Mouse (Mus musculus) liver, adult 2 months (tissue): Measurements from ENCODE around the gene Ltbp3. TPM values are rescaled to one million over a fixed set of nuclear protein-coding genes. Genes with fewer than 3 reads are reported as not detected.
A peak's percentile ranks its signal among the peaks of the same experiment; 100 is the strongest.

ENCODE experiments used
- DNase-seq: peaks from one replicate; pipeline ENCODE4 v3.0.0-alpha.2; 2011; ENCODE audit warnings: low read depth, low spot score; ENCODE audit errors: extremely low read depth
- H3K27ac ChIP-seq: fragments of 200-500 bp; replicated peaks from 2 replicates; pipeline ENCODE4 v1.5.1; 2012; ENCODE audit warnings: low read depth, mild to moderate bottlenecking, control low read depth, inconsistent platforms, low read length; ENCODE audit not compliant: insufficient read depth
- H3K27me3 ChIP-seq: fragments of 200-500 bp; 2 replicates; pipeline ENCODE4 v1.6.1; 2012; ENCODE audit warnings: mild to moderate bottlenecking, moderate library complexity, low read length, inconsistent platforms; ENCODE audit not compliant: control insufficient read depth, insufficient read depth
- H3K36me3 ChIP-seq: fragments of 200-500 bp; 2 replicates; pipeline ENCODE4 v1.6.1; 2012; ENCODE audit warnings: low read length, inconsistent platforms; ENCODE audit not compliant: control insufficient read depth, insufficient read depth
- H3K4me1 ChIP-seq: fragments of 200-500 bp; 2 replicates; pipeline ENCODE4 v1.6.1; 2011; ENCODE audit warnings: low read length; ENCODE audit not compliant: control insufficient read depth, insufficient read depth
- H3K4me3 ChIP-seq: fragments of 200-500 bp; 2 replicates; pipeline ENCODE4 v1.5.1; 2011; ENCODE audit warnings: low read depth, mild to moderate bottlenecking, control low read depth, low read length, moderate library complexity; ENCODE audit not compliant: insufficient read depth
- H3K79me2 ChIP-seq: fragments of 200-500 bp; 2 replicates; pipeline ENCODE4 v1.6.1; 2012; ENCODE audit warnings: inconsistent platforms, mild to moderate bottlenecking, low read length, moderate library complexity; ENCODE audit not compliant: control insufficient read depth, insufficient read depth
- H3K9ac ChIP-seq: fragments of 200-500 bp; 2 replicates; pipeline ENCODE4 v1.6.1; 2012; ENCODE audit warnings: low read depth, mild to moderate bottlenecking, control low read depth, inconsistent platforms, low read length
- CTCF ChIP-seq: fragments of 200-500 bp; IDR thresholded peaks from 2 replicates; pipeline ENCODE4 v1.5.1; 2011; ENCODE audit warnings: low read depth, low read length, control low read depth
- POLR2A ChIP-seq: fragments of 200-500 bp; IDR thresholded peaks from 2 replicates; pipeline ENCODE4 v1.6.1; 2011; ENCODE audit warnings: low read length, control low read depth; ENCODE audit not compliant: insufficient read depth; ENCODE audit errors: extremely low read depth
- WGBS: fragments of 180-500 bp; shearing (Covaris S2); methylation state at CpG from one replicate; pipeline ENCODE4 v1.1.7; 2018; 5-methylcytosine and 5-hydroxymethylcytosine counted together
- polyA plus RNA-seq: library from polyadenylated mRNA; depleted of rRNA; stranded (reverse); fragments of >200 nt; gene quantifications from 2 replicates; pipeline ENCODE4 v1.2.3, GENCODE M21; 2012
- total RNA-seq: library from RNA; depleted of rRNA; stranded (reverse); fragments of >200 nt; gene quantifications from 2 replicates; pipeline ENCODE4 v1.2.3, GENCODE M21; 2014

The Ltbp3 gene
- total and polyA plus RNA-seq, 2 experiments: 1.2 to 3.4 TPM

- H3K4me3 ChIP-seq: no peak overlapping the region
- peak; percentile 41 for DNase-seq
Observed at GRCm38 (mm10) chr19:5751742-5752141, 11.0 kb downstream of the Ltbp3 start.

GRCm38 (mm10) chr19:5756321-5756985 is 15.7 kb downstream of the Ltbp3 start:
- no peak overlapping the region for H3K4me3 ChIP-seq
- H3K27me3 ChIP-seq: no peaks in the 10 kb centered on the region
- H3K36me3 ChIP-seq: peaks cover 14% of the 10 kb centered on the region
- TF ChIP-seq POLR2A: no peak
- TF ChIP-seq CTCF: no peak
- H3K9ac ChIP-seq: no peak overlapping the region
- 47% methylated on average over 29 of the region's 29 CpGs for WGBS
- no peaks in the 10 kb centered on the region for H3K4me1 ChIP-seq
- DNase-seq: no peak
- no peak overlapping the region for H3K27ac ChIP-seq
- no peaks in the 10 kb centered on the region for H3K79me2 ChIP-seq

More at GRCm38 (mm10) chr19:5751742-5752141, 11.0 kb downstream of the Ltbp3 start:
- Histone ChIP-seq H3K27me3 (no peaks in the 10 kb centered on the region), H3K36me3 (no peaks in the 10 kb centered on the region), H3K27ac (no peak overlapping the region), H3K79me2 (no peaks in the 10 kb centered on the region), H3K9ac (no peak overlapping the region), H3K4me1 (no peaks in the 10 kb centered on the region)
- TF ChIP-seq POLR2A (no peak), CTCF (no peak)
- WGBS: 19% methylated on average over 20 of the region's 20 CpGs

GRCm38 (mm10) chr19:5756991-5757636 is 16.4 kb downstream of the Ltbp3 start:
- H3K4me1 ChIP-seq: no peaks in the 10 kb centered on the region
- WGBS: 46% methylated on average over 36 of the region's 36 CpGs
- no peak for TF ChIP-seq CTCF
- no peak for TF ChIP-seq POLR2A
- H3K9ac ChIP-seq: no peak overlapping the region
- no peak for DNase-seq
- no peak overlapping the region for H3K4me3 ChIP-seq
- no peak overlapping the region for H3K27ac ChIP-seq
- no peaks in the 10 kb centered on the region for H3K27me3 ChIP-seq
- H3K36me3 ChIP-seq: peaks cover 14% of the 10 kb centered on the region
- H3K79me2 ChIP-seq: no peaks in the 10 kb centered on the region

- H3K4me3 ChIP-seq: no peak overlapping the region
- no peak overlapping the region for H3K9ac ChIP-seq
- TF ChIP-seq POLR2A: no peak
- TF ChIP-seq CTCF: no peak
- H3K4me1 ChIP-seq: no peaks in the 10 kb centered on the region
- no peak overlapping the region for H3K27ac ChIP-seq
- no peak for DNase-seq
- peaks cover 18% of the 10 kb centered on the region for H3K36me3 ChIP-seq
- H3K79me2 ChIP-seq: no peaks in the 10 kb centered on the region
- WGBS: 93% methylated on average over 14 of the region's 14 CpGs
- H3K27me3 ChIP-seq: no peaks in the 10 kb centered on the region
Observed at GRCm38 (mm10) chr19:5758878-5759403, 18.2 kb downstream of the Ltbp3 start.

- no peak for TF ChIP-seq CTCF
- TF ChIP-seq POLR2A: no peak
- H3K9ac ChIP-seq: no peak overlapping the region
- DNase-seq: peak; percentile 41
- H3K79me2 ChIP-seq: no peaks in the 10 kb centered on the region
- no peaks in the 10 kb centered on the region for H3K4me1 ChIP-seq
- peaks cover 25% of the 10 kb centered on the region for H3K36me3 ChIP-seq
- no peak overlapping the region for H3K4me3 ChIP-seq
- WGBS: 84% methylated on average over 6 of the region's 6 CpGs
- H3K27me3 ChIP-seq: no peaks in the 10 kb centered on the region
- no peak overlapping the region for H3K27ac ChIP-seq
Observed at GRCm38 (mm10) chr19:5763163-5763562, 22.5 kb downstream of the Ltbp3 start.

GRCm38 (mm10) chr19:5767271-5767670 is 26.6 kb downstream of the Ltbp3 start:
- Histone ChIP-seq H3K79me2 (peaks cover 5% of the 10 kb centered on the region; the same call in 1 of the 2 replicates), H3K27me3 (no peaks in the 10 kb centered on the region), H3K4me3 (no peak overlapping the region), H3K4me1 (peaks cover 6% of the 10 kb centered on the region), H3K27ac (no peak overlapping the region), H3K9ac (no peak overlapping the region), H3K36me3 (peaks cover 16% of the 10 kb centered on the region)
- no peak for DNase-seq
- TF ChIP-seq CTCF: no peak
- TF ChIP-seq POLR2A: no peak
- WGBS: 88% methylated on average over 4 of the region's 4 CpGs
